ENCODE assay signal across 9 mouse cellular contexts in the genomic region with DNA sequence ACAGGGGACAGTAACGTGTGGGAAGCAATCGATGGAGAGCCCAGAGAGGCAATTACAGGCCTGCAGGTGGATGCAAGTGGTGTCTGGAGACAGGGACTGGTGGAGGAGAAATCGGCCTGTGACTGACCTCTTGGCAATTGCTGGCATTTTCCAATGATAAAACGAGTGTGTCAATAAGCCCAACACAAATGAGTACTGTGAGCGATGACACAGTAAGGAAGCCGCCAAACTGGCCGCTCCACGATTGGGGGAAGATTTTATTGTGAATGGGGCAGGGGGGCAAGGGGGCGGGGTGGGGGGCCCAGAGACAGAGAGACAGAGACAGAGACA. TPM values are rescaled to one million over a fixed set of nuclear protein-coding genes. Genes with fewer than 3 reads are reported as not detected.
DNase-seq lines count a peak whose midpoint lies in the region; ATAC-seq and TF ChIP-seq lines count a peak whose summit lies in the region.
"Had no signal": no experiment of that assay in that cellular context is flagged by ENCODE, and none has a peak within 500 bp of the region (broad histone marks: within the 10 kb centered on the region; RNA-seq: fewer than 3 reads in every experiment).

No protein-coding gene starts in this region.

- no peak for DNase-seq in heart, postnatal 10 days
- no peak for DNase-seq in midbrain, embryonic 14.5 days
- no peak for DNase-seq in adrenal gland, postnatal 4 days (ENCODE audit: low spot score in 2 of 2)

- no peaks in the 10 kb centered on the region for H3K9me3 ChIP-seq in heart, embryonic 13.5 days
- H3K9me3 ChIP-seq in hindbrain, embryonic 16.5 days (ENCODE audit: control insufficient read depth, low read length) = no peaks in the 10 kb centered on the region
- no peaks in the 10 kb centered on the region for H3K9me3 ChIP-seq in midbrain, embryonic 14.5 days (ENCODE audit: control insufficient read depth, low read length)

- no peak for TF ChIP-seq CTCF in bone marrow, adult 2 months (IDR thresholded peaks at IDR 0.05; ENCODE audit: control insufficient read depth, insufficient read depth, low read length)

- peaks cover 4% of the 10 kb centered on the region; the same call in 1 of the 2 replicates for H3K36me3 ChIP-seq in heart, embryonic 13.5 days
- no peaks in the 10 kb centered on the region for H3K36me3 ChIP-seq in hindbrain, embryonic 16.5 days (ENCODE audit: control insufficient read depth, insufficient read depth, low read length)
- H3K36me3 ChIP-seq in midbrain, embryonic 14.5 days (ENCODE audit: control insufficient read depth, insufficient read depth, low read length) = no peaks in the 10 kb centered on the region

- peak overlapping the region; percentile 56 for H3K4me3 ChIP-seq in heart, embryonic 13.5 days
- H3K4me3 ChIP-seq in bone marrow, adult 2 months (replicated peaks; ENCODE audit: control insufficient read depth, low read depth, low read length) = peak overlapping the region; percentile 57
- H3K4me3 ChIP-seq in hindbrain, embryonic 16.5 days (ENCODE audit: low read length) = peak overlapping the region; percentile 27
- H3K4me3 ChIP-seq in midbrain, embryonic 14.5 days (replicated peaks; ENCODE audit: low read depth, low read length) = peak overlapping the region; percentile 24

- H3K4me1 ChIP-seq in heart, embryonic 13.5 days = peaks cover 31% of the 10 kb centered on the region
- H3K4me1 ChIP-seq in bone marrow, adult 2 months (ENCODE audit: control insufficient read depth, insufficient read depth, low read length) = no peaks in the 10 kb centered on the region; the same call in 1 of the 2 replicates
- peaks cover 4% of the 10 kb centered on the region; the same call in 1 of the 2 replicates for H3K4me1 ChIP-seq in hindbrain, embryonic 16.5 days (ENCODE audit: control insufficient read depth, insufficient read depth, low read depth, low read length)
- H3K4me1 ChIP-seq in midbrain, embryonic 14.5 days (ENCODE audit: control insufficient read depth, insufficient read depth, low read length) = peaks cover 3% of the 10 kb centered on the region; the same call in 1 of the 2 replicates

- peak overlapping the region; percentile 89 for H3K4me2 ChIP-seq in heart, embryonic 13.5 days
- peak overlapping the region; percentile 54 for H3K4me2 ChIP-seq in hindbrain, embryonic 16.5 days (ENCODE audit: low read length)
- peak overlapping the region; percentile 57 for H3K4me2 ChIP-seq in midbrain, embryonic 14.5 days (ENCODE audit: low read length)

- H3K27ac ChIP-seq in heart, embryonic 13.5 days (replicated peaks) = no peak overlapping the region
- H3K27ac ChIP-seq in bone marrow, adult 2 months (ENCODE audit: control insufficient read depth, insufficient read depth, low read depth, low read length, poor library complexity) = no peak overlapping the region
- H3K27ac ChIP-seq in hindbrain, embryonic 16.5 days (ENCODE audit: low read depth, low read length) = no peak overlapping the region
- no peak overlapping the region for H3K27ac ChIP-seq in midbrain, embryonic 14.5 days (replicated peaks; ENCODE audit: low read depth, low read length)

- intact Hi-C loops in heart, postnatal 10 days (cut with DNase I) = loop anchor here (1.0 to 10.0 kb wide), 6 partner anchors 38 to 703 kb away; no protein-coding TSS in a partner anchor

- WGBS in heart, embryonic 13.5 days = 14% methylated on average over 9 of the region's 9 CpGs
- 16% methylated on average over 9 of the region's 9 CpGs for WGBS in bone marrow, adult 2 months
- WGBS in hindbrain, embryonic 16.5 days = 19% methylated on average over 9 of the region's 9 CpGs
- 18% methylated on average over 9 of the region's 9 CpGs for WGBS in midbrain, embryonic 14.5 days

- no peaks in the 10 kb centered on the region for H3K27me3 ChIP-seq in heart, embryonic 13.5 days (replicated peaks)
- no peaks in the 10 kb centered on the region for H3K27me3 ChIP-seq in hindbrain, embryonic 16.5 days (replicated peaks; ENCODE audit: control insufficient read depth, insufficient read depth, low read length)
- no peaks in the 10 kb centered on the region for H3K27me3 ChIP-seq in midbrain, embryonic 14.5 days (ENCODE audit: control insufficient read depth, insufficient read depth, low read length)
- H3K27me3 ChIP-seq: Patski had no signal

- H3K9ac ChIP-seq in heart, embryonic 13.5 days = peak overlapping the region; percentile 81
- peak overlapping the region; percentile 15; the same call in 1 of the 2 replicates for H3K9ac ChIP-seq in hindbrain, embryonic 16.5 days (ENCODE audit: low read depth, low read length)
- H3K9ac ChIP-seq in midbrain, embryonic 14.5 days (replicated peaks; ENCODE audit: low read length) = peak overlapping the region; percentile 29; the same call in 1 of the 2 replicates

- ATAC-seq in heart, embryonic 13.5 days (ENCODE audit: extremely low read depth, insufficient number of reproducible peaks, low FRiP score, low TSS enrichment) = no peak
- ATAC-seq in hindbrain, embryonic 16.5 days = 0 out of 2 replicates have a peak, but pooled peaks have one; percentile 8
- no peak for ATAC-seq in midbrain, embryonic 14.5 days (ENCODE audit: low FRiP score, low TSS enrichment)
- no peak for ATAC-seq in megakaryocyte-erythroid progenitor cell, adult 5-6 weeks (replicated peaks; ENCODE audit: low FRiP score, low TSS enrichment, poor library complexity, severe bottlenecking)
- ATAC-seq in granulocyte monocyte progenitor cell, adult 5-6 weeks (replicated peaks; ENCODE audit: poor library complexity, severe bottlenecking) = no peak

- no peak for TF ChIP-seq POLR2A in bone marrow, adult 2 months (IDR thresholded peaks at IDR 0.05; ENCODE audit: borderline replicate concordance, control insufficient read depth, low read depth, low read length)

RNA-seq across cellular contexts. Expression of a gene that starts 32.0 kb away (rescaled TPM):
- 0.41 and 0.68 TPM in 2 replicates for polyA plus RNA-seq in heart, embryonic 13.5 days (2015; fragmentation: Nextera tagmentation; extraction: Ambion mirVana)
- 1 to 10 TPM; 2.2 to 4.4 TPM for total RNA-seq in heart, postnatal 10 days (2021)
- 1.4 and 2.3 TPM in 2 replicates for polyA plus RNA-seq in bone marrow, adult 2 months (2011; ENCODE audit: insufficient read depth, insufficient read length, low replicate concordance, missing spikeins)
- 0.66 and 1.1 TPM in 2 replicates for polyA plus RNA-seq in hindbrain, embryonic 16.5 days (2015; fragmentation: Nextera tagmentation; extraction: Ambion mirVana)
- polyA plus RNA-seq in midbrain, embryonic 14.5 days (2014; fragmentation: Nextera tagmentation; extraction: Ambion mirVana) = 0.63 and 0.99 TPM in 2 replicates
- 1.9 and 2.1 TPM in 2 replicates for total RNA-seq in megakaryocyte-erythroid progenitor cell, adult 5-6 weeks (2014; fragmentation: Nextera tagmentation)
- 0.65 and 2.0 TPM in 2 replicates for total RNA-seq in megakaryocyte-erythroid progenitor cell, adult 5-6 weeks (2017)
- total RNA-seq in adrenal gland, postnatal 4 days (2021) = 1 to 10 TPM; 4.6 to 4.7 TPM
- total RNA-seq in granulocyte monocyte progenitor cell, adult 5-6 weeks (2014; fragmentation: Nextera tagmentation) = 0.84 and 4.0 TPM in 2 replicates
- total RNA-seq in granulocyte monocyte progenitor cell, adult 5-6 weeks (2017) = 0.13 and 2.0 TPM in 2 replicates

Comparison
In these comparisons a context has a peak if more than half of its experiments do, and no peak if none do; other contexts are left out.
1. H3K9ac ChIP-seq: peak in every context shown above with its lines; median percentile 81 in heart, embryonic 13.5 days; 29 in midbrain, embryonic 14.5 days; 15 in hindbrain, embryonic 16.5 days.